Mouse (Mus musculus): ENCODE results near the gene Acvrl1. TPM values are rescaled to one million over a fixed set of nuclear protein-coding genes. Genes with fewer than 3 reads are reported as not detected.
A peak's percentile ranks its signal among the peaks of the same experiment; 100 is the strongest.

Gene Acvrl1
- polyA plus RNA-seq (2012; rRNA removed): 3.5 and 4.8 TPM in 2 replicates

DNA sequence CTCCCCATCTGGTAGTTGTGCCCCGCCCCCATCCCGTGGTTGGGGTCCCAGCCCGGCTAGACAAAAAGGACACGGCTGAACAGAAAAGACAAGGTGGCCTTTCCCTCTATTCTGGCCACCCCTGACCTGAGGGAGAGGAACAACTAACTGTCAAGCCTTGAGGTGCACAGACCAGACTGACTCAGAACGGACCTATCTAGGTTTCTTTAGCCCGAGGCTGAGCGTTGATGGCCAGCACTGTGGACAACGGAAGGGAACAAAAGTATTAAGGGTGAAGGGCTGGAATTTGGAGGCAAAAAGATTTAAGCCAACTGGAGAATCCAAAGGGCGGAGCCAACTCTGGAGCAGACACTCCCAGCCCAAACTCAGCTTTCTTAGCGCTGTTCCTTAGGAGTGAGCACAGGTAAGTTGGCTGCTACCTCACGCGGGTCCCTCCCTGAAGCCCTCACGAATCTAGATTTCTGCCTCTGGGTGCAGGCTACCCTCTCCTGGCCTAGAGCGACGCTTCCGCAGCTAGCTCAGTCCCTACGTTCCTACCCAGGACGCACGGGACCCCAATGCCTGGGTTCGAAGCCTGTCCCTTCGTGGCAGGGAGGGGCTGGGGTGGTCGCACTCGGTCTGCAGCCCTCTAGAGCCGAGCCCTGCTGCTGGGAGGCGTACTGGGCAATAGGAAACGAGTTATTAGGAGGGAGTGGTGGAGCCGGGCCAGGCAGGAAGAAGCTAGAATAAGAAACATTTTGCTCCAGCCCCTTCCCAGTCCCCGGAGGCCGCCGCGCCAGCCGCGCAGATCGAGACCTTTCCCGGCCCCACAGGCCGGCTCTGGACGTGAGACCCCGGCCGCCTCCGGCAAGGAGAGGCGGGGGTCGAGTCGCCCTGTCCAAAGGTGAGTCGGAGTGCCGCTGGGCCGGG is at the start of gene Acvrl1:
Acvrl1 (plus strand) TSS at position 342 of the 909 bp plus-strand sequence.
- Histone ChIP-seq H3K4me1 (ENCODE audit: control insufficient read depth, insufficient read depth, low read length) (peaks cover 26% of the 10 kb centered on the region), H3K4me3 (ENCODE audit: control insufficient read depth, low read depth, low read length) (peak within 1 kb of the TSS; percentile 38), H3K27ac (ENCODE audit: control insufficient read depth, insufficient read depth, low read depth, low read length) (peak within 1 kb of the TSS; percentile 75), H3K27me3 (ENCODE audit: control insufficient read depth, insufficient read depth, low read length) (peaks cover 3% of the 10 kb centered on the region; the same call in 1 of the 2 replicates), H3K36me3 (ENCODE audit: control insufficient read depth, insufficient read depth, low read length) (no peaks in the 10 kb centered on the region)
- TF ChIP-seq CTCF (IDR thresholded peaks at IDR 0.05; ENCODE audit: control insufficient read depth, insufficient read depth, insufficient replicate concordance, low read depth, low read length) (no peak), POLR2A (IDR thresholded peaks at IDR 0.05; ENCODE audit: control insufficient read depth, low read depth, low read length) (no peak; the same call in 1 of the 2 replicates)

DNA sequence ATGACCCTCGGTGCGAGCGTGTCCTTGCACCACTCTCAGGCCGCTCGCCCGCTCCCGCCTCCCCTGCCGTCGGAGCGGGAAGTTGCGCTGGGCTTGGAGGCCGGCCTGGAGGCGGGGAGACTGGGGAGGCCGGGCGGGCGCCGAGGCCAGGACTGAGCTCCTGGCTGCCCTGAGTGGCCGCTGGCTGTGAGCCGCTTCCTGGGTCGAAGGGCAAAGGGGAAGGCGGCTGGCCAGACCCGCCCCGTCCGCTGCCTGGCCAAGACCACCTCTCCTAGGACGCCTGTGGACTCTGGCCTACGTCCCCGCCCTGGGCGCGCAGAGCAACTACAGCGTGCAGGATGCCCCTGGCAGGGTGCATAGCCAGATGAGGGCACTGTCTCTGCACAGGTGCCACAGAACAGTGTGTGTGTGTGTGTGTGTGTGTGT is 49.6 kb upstream of the Acvrl1 start:
- H3K27me3 ChIP-seq (ENCODE audit: control insufficient read depth, insufficient read depth, low read length): peaks cover 4% of the 10 kb centered on the region; the same call in 1 of the 2 replicates
- H3K36me3 ChIP-seq (ENCODE audit: control insufficient read depth, insufficient read depth, low read length): no peaks in the 10 kb centered on the region
- H3K4me1 ChIP-seq (ENCODE audit: control insufficient read depth, insufficient read depth, low read length): peaks cover 22% of the 10 kb centered on the region
- H3K27ac ChIP-seq (ENCODE audit: control insufficient read depth, insufficient read depth, low read depth, low read length): peak overlapping the region; percentile 81
- TF ChIP-seq POLR2A (IDR thresholded peaks at IDR 0.05; ENCODE audit: control insufficient read depth, low read depth, low read length): no peak
- no peak for TF ChIP-seq CTCF (IDR thresholded peaks at IDR 0.05; ENCODE audit: control insufficient read depth, insufficient read depth, insufficient replicate concordance, low read depth, low read length)
- H3K4me3 ChIP-seq (ENCODE audit: control insufficient read depth, low read depth, low read length): peak overlapping the region; percentile 76

DNA sequence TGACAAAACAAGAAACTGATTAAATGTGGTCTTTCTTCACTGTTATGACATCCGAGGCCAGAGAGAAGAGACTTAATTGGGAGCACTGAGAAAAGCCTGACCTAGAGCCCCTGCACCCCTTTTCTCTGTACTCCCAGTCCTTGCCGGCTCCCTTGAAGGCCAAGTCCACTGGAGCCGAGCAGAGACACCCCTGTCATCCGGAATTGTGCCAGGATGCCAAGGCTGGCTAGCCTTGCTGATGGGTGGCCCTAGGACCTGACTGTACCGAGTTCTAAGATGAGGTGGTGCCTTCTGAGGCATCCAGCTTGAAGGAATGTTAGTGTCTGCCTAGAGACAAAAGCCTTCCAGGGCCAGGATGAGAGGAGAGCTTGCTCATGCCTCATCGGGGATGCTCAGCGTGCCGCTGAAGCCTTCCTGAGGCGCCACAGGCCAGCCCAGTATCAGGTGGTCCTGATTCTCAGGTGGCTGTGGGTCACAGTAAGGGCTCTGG is 48.2 kb upstream of the Acvrl1 start:
- H3K4me1 ChIP-seq (ENCODE audit: control insufficient read depth, insufficient read depth, low read length): peaks cover 22% of the 10 kb centered on the region
- no peak overlapping the region for H3K4me3 ChIP-seq (ENCODE audit: control insufficient read depth, low read depth, low read length)
- peaks cover 4% of the 10 kb centered on the region; the same call in 1 of the 2 replicates for H3K27me3 ChIP-seq (ENCODE audit: control insufficient read depth, insufficient read depth, low read length)
- TF ChIP-seq POLR2A (IDR thresholded peaks at IDR 0.05; ENCODE audit: control insufficient read depth, low read depth, low read length): no peak
- TF ChIP-seq CTCF (IDR thresholded peaks at IDR 0.05; ENCODE audit: control insufficient read depth, insufficient read depth, insufficient replicate concordance, low read depth, low read length): no peak
- H3K36me3 ChIP-seq (ENCODE audit: control insufficient read depth, insufficient read depth, low read length): no peaks in the 10 kb centered on the region
- no peak overlapping the region for H3K27ac ChIP-seq (ENCODE audit: control insufficient read depth, insufficient read depth, low read depth, low read length)

DNA sequence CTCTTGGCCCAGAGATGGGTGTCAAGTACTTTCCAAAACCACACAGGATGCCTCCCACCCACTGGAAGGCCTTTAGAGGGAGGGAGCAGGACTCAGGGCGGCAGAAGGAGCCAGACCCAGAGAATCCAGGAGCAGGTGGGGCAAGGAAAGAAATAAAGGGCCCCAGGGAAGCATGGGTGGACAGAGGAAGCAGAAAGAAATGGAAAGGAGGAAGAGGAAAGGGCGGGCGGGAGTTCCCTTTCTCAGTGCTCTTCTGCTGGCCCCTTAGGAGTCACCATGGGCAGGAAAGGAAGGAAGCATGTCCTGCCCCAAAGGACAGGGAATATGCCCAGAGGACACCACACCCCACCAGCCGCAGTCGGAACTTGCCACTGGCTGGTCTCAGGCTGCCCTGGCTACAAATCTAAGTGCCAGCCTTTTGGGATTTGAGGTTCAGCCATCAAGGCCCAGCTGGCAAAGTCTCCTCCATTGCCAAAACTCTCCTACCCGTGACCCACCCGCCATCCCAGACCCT is 47.2 kb upstream of the Acvrl1 start:
- Histone ChIP-seq H3K4me1 (ENCODE audit: control insufficient read depth, insufficient read depth, low read length) (peaks cover 22% of the 10 kb centered on the region), H3K27ac (ENCODE audit: control insufficient read depth, insufficient read depth, low read depth, low read length) (no peak overlapping the region), H3K4me3 (ENCODE audit: control insufficient read depth, low read depth, low read length) (no peak overlapping the region), H3K27me3 (ENCODE audit: control insufficient read depth, insufficient read depth, low read length) (peaks cover 4% of the 10 kb centered on the region; the same call in 1 of the 2 replicates), H3K36me3 (ENCODE audit: control insufficient read depth, insufficient read depth, low read length) (no peaks in the 10 kb centered on the region)
- TF ChIP-seq POLR2A (IDR thresholded peaks at IDR 0.05; ENCODE audit: control insufficient read depth, low read depth, low read length) (no peak), CTCF (IDR thresholded peaks at IDR 0.05; ENCODE audit: control insufficient read depth, insufficient read depth, insufficient replicate concordance, low read depth, low read length) (no peak)

DNA sequence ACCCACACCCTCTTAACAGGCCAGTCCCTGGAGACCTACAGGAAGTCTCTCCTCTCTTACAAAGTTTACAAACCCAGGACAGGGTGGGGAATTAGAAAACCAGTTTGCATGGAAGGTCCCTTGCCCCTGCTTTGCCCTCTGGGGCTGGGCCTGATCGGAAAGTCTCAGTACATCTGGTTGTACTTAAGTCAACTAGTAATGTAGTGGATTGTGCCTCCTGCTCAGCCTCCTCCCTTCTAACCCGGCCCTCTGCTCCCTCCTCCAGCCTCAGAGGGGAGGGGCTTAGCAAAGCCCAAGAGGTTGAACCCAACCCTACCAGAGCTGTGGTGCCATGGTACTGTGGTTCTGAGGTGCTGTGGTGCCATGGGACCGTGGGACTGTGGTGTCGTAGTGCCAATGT is 46.1 kb upstream of the Acvrl1 start:
- no peak for TF ChIP-seq CTCF (IDR thresholded peaks at IDR 0.05; ENCODE audit: control insufficient read depth, insufficient read depth, insufficient replicate concordance, low read depth, low read length)
- no peak for TF ChIP-seq POLR2A (IDR thresholded peaks at IDR 0.05; ENCODE audit: control insufficient read depth, low read depth, low read length)
- Histone ChIP-seq H3K27me3 (ENCODE audit: control insufficient read depth, insufficient read depth, low read length) (peaks cover 4% of the 10 kb centered on the region; the same call in 1 of the 2 replicates), H3K4me1 (ENCODE audit: control insufficient read depth, insufficient read depth, low read length) (peaks cover 15% of the 10 kb centered on the region), H3K4me3 (ENCODE audit: control insufficient read depth, low read depth, low read length) (no peak overlapping the region), H3K27ac (ENCODE audit: control insufficient read depth, insufficient read depth, low read depth, low read length) (no peak overlapping the region), H3K36me3 (ENCODE audit: control insufficient read depth, insufficient read depth, low read length) (no peaks in the 10 kb centered on the region)

DNA sequence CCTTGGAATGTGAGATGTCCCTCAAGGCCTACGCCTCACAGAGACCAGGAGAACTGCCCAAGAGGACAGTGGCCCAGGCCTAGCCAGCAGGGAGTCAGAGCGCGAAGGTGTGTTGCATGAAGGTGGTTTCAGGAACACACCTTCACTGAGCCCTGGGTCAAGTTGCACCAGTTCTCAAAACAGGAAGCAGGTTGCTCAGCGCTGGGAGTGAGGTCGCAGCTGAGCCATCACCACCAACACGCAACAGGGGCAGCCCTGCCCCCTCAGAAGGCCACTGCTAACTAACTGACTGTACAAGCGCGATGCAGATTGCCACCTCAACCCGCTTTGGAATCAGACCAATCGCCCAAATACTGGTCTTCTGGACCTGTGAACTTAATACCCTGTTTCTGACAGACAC is 43.8 kb upstream of the Acvrl1 start:
- no peaks in the 10 kb centered on the region; the same call in 1 of the 2 replicates for H3K4me1 ChIP-seq (ENCODE audit: control insufficient read depth, insufficient read depth, low read length)
- H3K36me3 ChIP-seq (ENCODE audit: control insufficient read depth, insufficient read depth, low read length): no peaks in the 10 kb centered on the region
- H3K27ac ChIP-seq (ENCODE audit: control insufficient read depth, insufficient read depth, low read depth, low read length): no peak overlapping the region
- TF ChIP-seq POLR2A (IDR thresholded peaks at IDR 0.05; ENCODE audit: control insufficient read depth, low read depth, low read length) (no peak), CTCF (IDR thresholded peaks at IDR 0.05; ENCODE audit: control insufficient read depth, insufficient read depth, insufficient replicate concordance, low read depth, low read length) (no peak)
- H3K4me3 ChIP-seq (ENCODE audit: control insufficient read depth, low read depth, low read length): no peak overlapping the region
- no peaks in the 10 kb centered on the region for H3K27me3 ChIP-seq (ENCODE audit: control insufficient read depth, insufficient read depth, low read length)

DNA sequence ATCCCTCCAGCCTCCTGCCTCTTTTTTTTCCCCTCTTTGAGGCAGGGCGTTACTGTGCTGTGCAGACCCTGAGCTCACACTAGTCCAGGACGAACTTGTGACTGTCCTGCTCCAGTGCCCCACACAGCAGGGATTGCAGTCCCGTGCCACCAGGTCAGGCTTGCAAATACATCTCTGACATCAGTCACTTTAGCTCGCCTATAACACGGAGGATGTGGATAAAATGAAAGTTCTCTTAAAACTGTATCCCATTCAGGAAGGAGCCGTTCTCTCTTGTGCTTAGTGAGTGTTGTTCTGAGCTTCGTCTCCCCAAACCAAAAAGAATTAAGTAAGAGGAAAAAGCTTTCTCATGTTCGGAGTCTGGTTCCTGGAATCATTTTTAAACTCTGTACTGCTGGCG is 41.9 kb upstream of the Acvrl1 start:
- no peaks in the 10 kb centered on the region for H3K27me3 ChIP-seq (ENCODE audit: control insufficient read depth, insufficient read depth, low read length)
- H3K4me1 ChIP-seq (ENCODE audit: control insufficient read depth, insufficient read depth, low read length): no peaks in the 10 kb centered on the region
- H3K27ac ChIP-seq (ENCODE audit: control insufficient read depth, insufficient read depth, low read depth, low read length): no peak overlapping the region
- no peaks in the 10 kb centered on the region for H3K36me3 ChIP-seq (ENCODE audit: control insufficient read depth, insufficient read depth, low read length)
- no peak overlapping the region for H3K4me3 ChIP-seq (ENCODE audit: control insufficient read depth, low read depth, low read length)
- TF ChIP-seq CTCF (IDR thresholded peaks at IDR 0.05; ENCODE audit: control insufficient read depth, insufficient read depth, insufficient replicate concordance, low read depth, low read length) (no peak), POLR2A (IDR thresholded peaks at IDR 0.05; ENCODE audit: control insufficient read depth, low read depth, low read length) (no peak)

Measured in testis, adult 2 months (tissue).